Mouse (Mus musculus) heart, embryonic 12.5 days (tissue): ENCODE results near the gene C1qtnf4. TPM values are rescaled to one million over a fixed set of nuclear protein-coding genes. Genes with fewer than 3 reads are reported as not detected.

ENCODE experiments used
- ATAC-seq: fragments of 200-750 bp; cut with Nextera tagmentation; 2 replicates; pipeline ENCODE4 v1.8.0; 2017; ENCODE audit warnings: moderate TSS enrichment, moderate library complexity; ENCODE audit not compliant: insufficient number of reproducible peaks, low FRiP score
- H3K27ac ChIP-seq: fragments of 300-500 bp; sonication (generic); 2 replicates; pipeline ENCODE4 v1.5.1; 2016; ENCODE audit warnings: mild to moderate bottlenecking, moderate library complexity; ENCODE audit not compliant: poor library complexity, severe bottlenecking
- H3K27me3 ChIP-seq: fragments of 300-500 bp; sonication (generic); replicated peaks from 2 replicates; pipeline ENCODE4 v1.6.1; 2016; ENCODE audit warnings: mild to moderate bottlenecking, moderate library complexity
- H3K36me3 ChIP-seq: fragments of 300-500 bp; sonication (generic); 2 replicates; pipeline ENCODE4 v1.6.1; 2016; ENCODE audit warnings: mild to moderate bottlenecking, moderate library complexity
- H3K4me1 ChIP-seq: fragments of 300-500 bp; sonication (generic); replicated peaks from 2 replicates; pipeline ENCODE4 v1.6.1; 2016; ENCODE audit warnings: mild to moderate bottlenecking
- H3K4me2 ChIP-seq: fragments of 300-500 bp; sonication (generic); 2 replicates; pipeline ENCODE4 v1.6.1; 2016; ENCODE audit warnings: mild to moderate bottlenecking, moderate library complexity
- H3K4me3 ChIP-seq: fragments of 300-500 bp; sonication (generic); 2 replicates; pipeline ENCODE4 v1.5.1; 2016; ENCODE audit warnings: mild to moderate bottlenecking
- H3K9ac ChIP-seq: fragments of 300-500 bp; sonication (generic); 2 replicates; pipeline ENCODE4 v1.6.1; 2016; ENCODE audit warnings: mild to moderate bottlenecking, moderate library complexity
- H3K9me3 ChIP-seq: fragments of 300-500 bp; sonication (generic); replicated peaks from 2 replicates; pipeline ENCODE4 v1.6.1; 2016; ENCODE audit warnings: mild to moderate bottlenecking, moderate library complexity
- WGBS: fragments of 180-500 bp; shearing (Covaris S2); methylation state at CpG from one replicate; pipeline ENCODE4 v1.1.7; 2016; 5-methylcytosine and 5-hydroxymethylcytosine counted together
- polyA plus RNA-seq: library from polyadenylated mRNA; unstranded; fragments of >200 nt; fragmentation: Nextera tagmentation; extraction: Ambion mirVana; gene quantifications from 2 replicates; pipeline ENCODE4 v1.2.1, GENCODE M21; 2016

Gene C1qtnf4
- polyA plus RNA-seq, 1 experiment from 2014 or later = 18.9 TPM

DNA sequence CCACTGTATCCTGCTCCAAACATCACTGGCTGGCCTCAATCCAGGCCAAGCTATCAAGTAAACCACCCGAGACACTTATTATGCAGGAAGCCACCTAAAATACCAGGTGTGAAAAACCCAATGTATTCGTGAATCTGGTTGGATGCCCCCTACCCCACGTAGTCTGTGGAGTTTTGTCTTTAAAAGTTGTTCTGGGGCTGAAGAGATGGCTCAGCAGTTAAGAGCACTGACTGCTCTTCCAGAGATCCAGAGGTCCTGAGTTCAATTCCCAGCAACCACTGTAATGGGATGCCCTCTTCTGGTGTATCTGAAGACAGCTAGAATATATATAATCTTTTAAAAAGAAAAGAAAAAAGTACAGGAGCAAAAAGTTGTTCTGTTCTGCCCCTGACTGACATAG, 52.7 kb downstream of the C1qtnf4 start:
- no peak for ATAC-seq
- 65% methylated on average over 3 of the region's 3 CpGs for WGBS
- Histone ChIP-seq H3K9me3 (no peaks in the 10 kb centered on the region), H3K4me1 (peaks cover 14% of the 10 kb centered on the region), H3K27me3 (no peaks in the 10 kb centered on the region), H3K4me3 (no peak overlapping the region), H3K27ac (no peak overlapping the region), H3K4me2 (no peak overlapping the region), H3K9ac (no peak overlapping the region), H3K36me3 (no peaks in the 10 kb centered on the region)

DNA sequence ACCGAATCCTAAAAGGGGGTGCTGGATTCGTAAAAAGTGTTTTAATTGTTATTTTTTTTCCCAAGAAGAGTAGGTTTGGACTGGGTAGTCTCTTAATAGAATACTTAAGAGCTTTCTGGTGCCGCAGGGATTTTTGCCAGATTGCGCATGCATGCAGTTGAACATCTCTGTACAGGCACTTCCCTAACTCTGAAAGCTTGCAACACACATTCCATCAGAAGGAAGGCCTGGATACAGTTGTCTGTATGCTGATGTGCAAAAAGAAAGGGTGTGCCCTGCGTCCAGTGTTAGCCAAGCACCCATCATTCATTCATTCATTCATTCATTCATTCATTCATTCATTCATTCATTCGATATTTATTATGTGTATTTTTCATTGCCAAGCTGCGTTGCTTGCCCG, 54.1 kb downstream of the C1qtnf4 start:
- H3K27ac ChIP-seq = 0 out of 2 replicates have a peak overlapping the region, but pooled peaks have one; percentile 94
- H3K9ac ChIP-seq = peak overlapping the region; percentile 96; the same call in 1 of the 2 replicates
- 46% methylated on average over 8 of the region's 8 CpGs for WGBS
- H3K27me3 ChIP-seq = no peaks in the 10 kb centered on the region
- H3K9me3 ChIP-seq = no peaks in the 10 kb centered on the region
- H3K4me3 ChIP-seq = peak overlapping the region; percentile 93
- H3K36me3 ChIP-seq = no peaks in the 10 kb centered on the region
- peaks cover 21% of the 10 kb centered on the region for H3K4me1 ChIP-seq
- ATAC-seq = no peak
- peak overlapping the region; percentile 80 for H3K4me2 ChIP-seq

Other genes starting within 250 kb of the C1qtnf4 start
- gene Nup160, start 208.6 kb upstream of the C1qtnf4 start, polyA plus RNA-seq = 34.7 and 34.8 TPM in 2 replicates
- gene Fnbp4, start 140.5 kb upstream of the C1qtnf4 start, polyA plus RNA-seq = 73.7 and 80.2 TPM in 2 replicates
- gene Agbl2, start 103.1 kb upstream of the C1qtnf4 start, polyA plus RNA-seq = 1.1 and 1.4 TPM in 2 replicates
- gene Mtch2, start 38.7 kb upstream of the C1qtnf4 start, polyA plus RNA-seq = 201 and 211 TPM in 2 replicates
- 27.0 and 27.3 TPM in 2 replicates for gene Kbtbd4, start 18.9 kb downstream of the C1qtnf4 start, polyA plus RNA-seq
- gene Ndufs3, start 19.0 kb downstream of the C1qtnf4 start, polyA plus RNA-seq = 332 and 336 TPM in 2 replicates
- gene Celf1, start 54.5 kb downstream of the C1qtnf4 start, polyA plus RNA-seq = 136 and 141 TPM in 2 replicates
- gene Rapsn, start 149.8 kb downstream of the C1qtnf4 start, polyA plus RNA-seq = 17.2 and 17.8 TPM in 2 replicates
- gene Psmc3, start 168.1 kb downstream of the C1qtnf4 start, polyA plus RNA-seq = 245 and 252 TPM in 2 replicates
- gene Slc39a13, start 184.6 kb downstream of the C1qtnf4 start, polyA plus RNA-seq = 42.5 and 44.3 TPM in 2 replicates
- 3.0 and 3.1 TPM in 2 replicates for gene Spi1, start 196.5 kb downstream of the C1qtnf4 start, polyA plus RNA-seq
- gene Mybpc3, start 232.3 kb downstream of the C1qtnf4 start, polyA plus RNA-seq = 1,039 and 1,047 TPM in 2 replicates